Mouse (Mus musculus): ENCODE data around the gene Insyn1. TPM values are rescaled to one million over a fixed set of nuclear protein-coding genes. Genes with fewer than 3 reads are reported as not detected.

The Insyn1 gene
- 6.8 and 7.9 TPM in 2 replicates for polyA plus RNA-seq (2015; fragmentation: Nextera tagmentation; extraction: Ambion mirVana)

- peak within 1 kb of the TSS; percentile 60 for H3K4me3 ChIP-seq
- WGBS, result under 1% methylated on average over 104 of the region's 104 CpGs
- H3K4me1 ChIP-seq (replicated peaks), result peaks cover 37% of the 10 kb centered on the region
- H3K27me3 ChIP-seq, result peaks cover 42% of the 10 kb centered on the region
- peaks cover 19% of the 10 kb centered on the region; the same call in 1 of the 2 replicates for H3K36me3 ChIP-seq
- ATAC-seq (ENCODE audit: low read depth), result peak; percentile 72
- peak within 1 kb of the TSS; percentile 96 for H3K9ac ChIP-seq
- H3K27ac ChIP-seq (replicated peaks), result peak within 1 kb of the TSS; percentile 93
- peak within 1 kb of the TSS; percentile 73 for H3K4me2 ChIP-seq
- H3K9me3 ChIP-seq, result no peaks in the 10 kb centered on the region
These were observed at the start of gene Insyn1 for GRCm38 (mm10) chr9:58487851-58488801. Gene Insyn1 (plus strand): TSS chr9:58488603.

GRCm38 (mm10) chr9:58438921-58439396, 49.4 kb upstream of the Insyn1 start:
- Histone ChIP-seq H3K4me2 (peak overlapping the region; percentile 27; the same call in 1 of the 2 replicates), H3K4me1 (replicated peaks) (peaks cover 68% of the 10 kb centered on the region), H3K9ac (peak overlapping the region; percentile 54), H3K36me3 (no peaks in the 10 kb centered on the region), H3K27me3 (no peaks in the 10 kb centered on the region), H3K27ac (replicated peaks) (peak overlapping the region; percentile 76), H3K4me3 (no peak overlapping the region), H3K9me3 (no peaks in the 10 kb centered on the region)
- ATAC-seq (ENCODE audit: low read depth), result peak; percentile 54
- WGBS, result 43% methylated on average over 22 of the region's 22 CpGs

GRCm38 (mm10) chr9:58440100-58440499, 48.3 kb upstream of the Insyn1 start:
- H3K27me3 ChIP-seq, result no peaks in the 10 kb centered on the region
- 66% methylated on average over 6 of the region's 6 CpGs for WGBS
- H3K4me2 ChIP-seq, result no peak overlapping the region
- no peak for ATAC-seq (ENCODE audit: low read depth)
- H3K9me3 ChIP-seq, result no peaks in the 10 kb centered on the region
- no peak overlapping the region for H3K9ac ChIP-seq
- peaks cover 73% of the 10 kb centered on the region for H3K4me1 ChIP-seq (replicated peaks)
- no peak overlapping the region for H3K27ac ChIP-seq (replicated peaks)
- no peaks in the 10 kb centered on the region for H3K36me3 ChIP-seq
- H3K4me3 ChIP-seq, result no peak overlapping the region

DNA sequence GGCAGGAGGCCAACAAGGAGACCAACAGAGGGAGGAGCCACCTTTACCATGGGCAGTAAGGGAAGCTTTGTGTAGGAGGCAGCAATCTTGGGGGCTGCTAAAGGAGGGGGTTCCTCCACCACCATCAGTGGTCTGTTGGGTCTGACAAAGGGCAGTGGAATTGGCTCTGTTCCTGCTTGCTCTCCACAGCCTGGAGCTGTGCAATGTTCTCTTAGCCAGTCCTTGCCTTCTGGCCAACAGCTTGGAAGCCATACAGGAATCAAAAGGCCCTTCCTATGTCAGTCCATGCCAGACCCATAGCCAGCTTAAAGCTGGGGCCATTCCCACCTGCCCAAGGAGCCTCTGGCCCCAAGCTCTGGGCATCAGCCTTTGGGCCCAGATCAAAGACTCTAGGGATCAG, 47.8 kb upstream of the Insyn1 start:
- Histone ChIP-seq H3K4me3 (no peak overlapping the region), H3K36me3 (no peaks in the 10 kb centered on the region), H3K27ac (replicated peaks) (no peak overlapping the region), H3K4me2 (no peak overlapping the region), H3K27me3 (no peaks in the 10 kb centered on the region), H3K9me3 (no peaks in the 10 kb centered on the region), H3K4me1 (replicated peaks) (peaks cover 73% of the 10 kb centered on the region), H3K9ac (no peak overlapping the region)
- ATAC-seq (ENCODE audit: low read depth), result no peak

DNA sequence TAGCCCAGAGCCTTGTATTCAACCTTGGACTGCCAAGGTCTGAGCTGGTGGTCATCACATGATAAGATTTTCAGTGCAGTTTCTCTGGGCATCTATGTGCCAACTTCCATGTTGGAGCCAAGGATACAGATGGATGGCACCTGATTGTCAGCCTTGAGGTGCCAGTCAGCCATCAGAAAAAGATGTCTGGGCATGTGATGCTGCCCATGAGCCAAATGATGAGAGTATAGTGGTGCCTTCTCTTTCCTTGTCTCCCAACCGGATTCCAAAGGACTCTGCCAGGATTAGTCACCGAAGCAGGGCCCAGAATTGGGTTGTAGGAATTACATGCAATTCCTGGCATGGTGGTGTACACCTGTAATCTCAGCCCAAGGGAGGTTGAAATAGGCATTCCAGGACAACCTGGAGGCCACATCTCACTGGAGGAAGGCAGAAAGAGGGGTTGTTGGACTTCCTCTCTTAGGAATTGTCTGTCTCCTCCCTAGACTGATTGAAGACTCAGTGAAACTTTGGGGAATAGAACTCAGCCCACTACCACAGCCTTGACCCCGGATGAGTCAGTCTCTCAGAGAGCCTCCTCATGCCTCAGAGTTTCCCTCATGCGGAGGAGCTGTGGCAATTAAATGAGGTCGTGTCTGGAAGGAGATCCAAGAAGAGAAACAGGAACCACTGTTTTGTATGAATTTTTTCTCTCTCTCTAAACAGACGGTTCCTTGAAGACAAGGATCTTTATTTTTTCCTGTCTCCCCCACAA, 46.9 kb upstream of the Insyn1 start:
- no peak for ATAC-seq (ENCODE audit: low read depth)
- Histone ChIP-seq H3K27ac (replicated peaks) (no peak overlapping the region), H3K4me1 (replicated peaks) (peaks cover 67% of the 10 kb centered on the region), H3K4me3 (no peak overlapping the region), H3K4me2 (no peak overlapping the region), H3K9ac (no peak overlapping the region), H3K9me3 (no peaks in the 10 kb centered on the region), H3K27me3 (no peaks in the 10 kb centered on the region), H3K36me3 (no peaks in the 10 kb centered on the region)
- WGBS, result 78% methylated on average over 6 of the region's 6 CpGs

GRCm38 (mm10) chr9:58442105-58443010, 46.0 kb upstream of the Insyn1 start:
- H3K9me3 ChIP-seq, result no peaks in the 10 kb centered on the region
- H3K36me3 ChIP-seq, result no peaks in the 10 kb centered on the region
- H3K27ac ChIP-seq (replicated peaks), result peak overlapping the region; percentile 9; the same call in 1 of the 2 replicates
- H3K4me1 ChIP-seq (replicated peaks), result peaks cover 66% of the 10 kb centered on the region
- H3K27me3 ChIP-seq, result no peaks in the 10 kb centered on the region
- no peak for ATAC-seq (ENCODE audit: low read depth)
- no peak overlapping the region for H3K4me3 ChIP-seq
- no peak overlapping the region for H3K9ac ChIP-seq
- WGBS, result 61% methylated on average over 7 of the region's 7 CpGs
- H3K4me2 ChIP-seq, result no peak overlapping the region

GRCm38 (mm10) chr9:58443061-58443460, 45.3 kb upstream of the Insyn1 start:
- Histone ChIP-seq H3K36me3 (no peaks in the 10 kb centered on the region), H3K27ac (replicated peaks) (no peak overlapping the region), H3K4me1 (replicated peaks) (peaks cover 59% of the 10 kb centered on the region), H3K27me3 (no peaks in the 10 kb centered on the region), H3K4me2 (no peak overlapping the region), H3K9ac (no peak overlapping the region), H3K9me3 (no peaks in the 10 kb centered on the region), H3K4me3 (no peak overlapping the region)
- WGBS, result 86% methylated on average over 3 of the region's 3 CpGs
- ATAC-seq (ENCODE audit: low read depth), result no peak

GRCm38 (mm10) chr9:58446829-58447228, 41.6 kb upstream of the Insyn1 start:
- H3K36me3 ChIP-seq, result no peaks in the 10 kb centered on the region
- ATAC-seq (ENCODE audit: low read depth), result 0 out of 2 replicates have a peak, but pooled peaks have one; percentile 17
- H3K9ac ChIP-seq, result no peak overlapping the region
- 28% methylated on average over 4 of the region's 4 CpGs for WGBS
- H3K27me3 ChIP-seq, result no peaks in the 10 kb centered on the region
- H3K4me2 ChIP-seq, result no peak overlapping the region
- no peaks in the 10 kb centered on the region for H3K9me3 ChIP-seq
- H3K27ac ChIP-seq (replicated peaks), result 0 out of 2 replicates have a peak overlapping the region, but pooled peaks have one; percentile 4
- no peak overlapping the region for H3K4me3 ChIP-seq
- H3K4me1 ChIP-seq (replicated peaks), result peaks cover 40% of the 10 kb centered on the region

- Histone ChIP-seq H3K9ac (no peak overlapping the region), H3K4me3 (no peak overlapping the region), H3K27ac (replicated peaks) (no peak overlapping the region), H3K9me3 (no peaks in the 10 kb centered on the region), H3K4me2 (no peak overlapping the region), H3K4me1 (replicated peaks) (peaks cover 29% of the 10 kb centered on the region), H3K27me3 (no peaks in the 10 kb centered on the region), H3K36me3 (no peaks in the 10 kb centered on the region)
- no peak for ATAC-seq (ENCODE audit: low read depth)
- 77% methylated on average over 12 of the region's 12 CpGs for WGBS
These were observed 40.3 kb upstream of the Insyn1 start for GRCm38 (mm10) chr9:58447997-58448595.

- Histone ChIP-seq H3K9ac (0 out of 2 replicates have a peak overlapping the region, but pooled peaks have one; percentile 31), H3K27me3 (no peaks in the 10 kb centered on the region), H3K9me3 (no peaks in the 10 kb centered on the region), H3K4me1 (replicated peaks) (peaks cover 16% of the 10 kb centered on the region), H3K27ac (replicated peaks) (peak overlapping the region; percentile 13; the same call in 1 of the 2 replicates), H3K4me2 (no peak overlapping the region), H3K36me3 (no peaks in the 10 kb centered on the region), H3K4me3 (no peak overlapping the region)
- WGBS, result 39% methylated on average over 3 of the region's 3 CpGs
- ATAC-seq (ENCODE audit: low read depth), result no peak
These were observed 38.9 kb upstream of the Insyn1 start for GRCm38 (mm10) chr9:58449526-58449925.

- H3K9me3 ChIP-seq, result no peaks in the 10 kb centered on the region
- no peak overlapping the region for H3K4me2 ChIP-seq
- 88% methylated on average over 5 of the region's 5 CpGs for WGBS
- H3K27ac ChIP-seq (replicated peaks), result no peak overlapping the region
- H3K4me1 ChIP-seq (replicated peaks), result peaks cover 48% of the 10 kb centered on the region
- H3K9ac ChIP-seq, result no peak overlapping the region
- H3K4me3 ChIP-seq, result no peak overlapping the region
- no peaks in the 10 kb centered on the region for H3K27me3 ChIP-seq
- no peak for ATAC-seq (ENCODE audit: low read depth)
- no peaks in the 10 kb centered on the region for H3K36me3 ChIP-seq
These were observed 34.5 kb upstream of the Insyn1 start for GRCm38 (mm10) chr9:58453791-58454378.
